Mouse (Mus musculus): ENCODE measurements at regions not wholly inside any gene's neighbourhood (a gene's known extent, or its start where the extent isn't known, plus 50 kb on each side); places are given as distances from the start of the nearest gene placed in this dataset.

- Histone ChIP-seq H3K4me3 (no peak overlapping the region), H3K27ac (no peak overlapping the region)
- no peak for TF ChIP-seq CTCF (IDR thresholded peaks at IDR 0.05)
- intact Hi-C loops (cut with DNase I), result no loop called here
- DNase-seq (ENCODE audit: extremely low spot score in 1 of 2, low spot score in 2 of 2), result no peak
Observed at GRCm38 (mm10) chrX:11708325-11708724, 380.7 kb downstream of the H2al1j start.

- TF ChIP-seq CTCF (IDR thresholded peaks at IDR 0.05), result no peak
- intact Hi-C loops (cut with DNase I), result no loop called here
- DNase-seq (ENCODE audit: extremely low spot score in 1 of 2, low spot score in 2 of 2), result peak in 1 of 2 experiments; percentile 20
- no peak overlapping the region for H3K4me3 ChIP-seq
- no peak overlapping the region for H3K27ac ChIP-seq
Observed at GRCm38 (mm10) chrX:11709326-11709725, 381.7 kb downstream of the H2al1j start.

- TF ChIP-seq CTCF (IDR thresholded peaks at IDR 0.05), result no peak
- no peak overlapping the region for H3K27ac ChIP-seq
- no peak overlapping the region for H3K4me3 ChIP-seq
- intact Hi-C loops (cut with DNase I), result no loop called here
- no peak for DNase-seq (ENCODE audit: extremely low spot score in 1 of 2, low spot score in 2 of 2)
Observed at GRCm38 (mm10) chrX:11713423-11713822, 385.8 kb downstream of the H2al1j start.

GRCm38 (mm10) chrX:11716773-11717172 lies 389.2 kb downstream of the H2al1j start:
- DNase-seq (ENCODE audit: extremely low spot score in 1 of 2, low spot score in 2 of 2), result no peak
- intact Hi-C loops (cut with DNase I), result no loop called here
- Histone ChIP-seq H3K4me3 (no peak overlapping the region), H3K27ac (no peak overlapping the region)
- TF ChIP-seq CTCF (IDR thresholded peaks at IDR 0.05), result no peak

- intact Hi-C loops (cut with DNase I), result no loop called here
- no peak for TF ChIP-seq CTCF (IDR thresholded peaks at IDR 0.05)
- no peak overlapping the region for H3K27ac ChIP-seq
- no peak overlapping the region for H3K4me3 ChIP-seq
- DNase-seq (ENCODE audit: extremely low spot score in 1 of 2, low spot score in 2 of 2), result no peak
Observed at GRCm38 (mm10) chrX:11718778-11719177, 391.2 kb downstream of the H2al1j start.

GRCm38 (mm10) chrX:11720517-11720916 lies 392.9 kb downstream of the H2al1j start:
- TF ChIP-seq CTCF (IDR thresholded peaks at IDR 0.05), result no peak
- Histone ChIP-seq H3K4me3 (no peak overlapping the region), H3K27ac (no peak overlapping the region)
- no peak for DNase-seq (ENCODE audit: extremely low spot score in 1 of 2, low spot score in 2 of 2)
- intact Hi-C loops (cut with DNase I), result no loop called here

DNA sequence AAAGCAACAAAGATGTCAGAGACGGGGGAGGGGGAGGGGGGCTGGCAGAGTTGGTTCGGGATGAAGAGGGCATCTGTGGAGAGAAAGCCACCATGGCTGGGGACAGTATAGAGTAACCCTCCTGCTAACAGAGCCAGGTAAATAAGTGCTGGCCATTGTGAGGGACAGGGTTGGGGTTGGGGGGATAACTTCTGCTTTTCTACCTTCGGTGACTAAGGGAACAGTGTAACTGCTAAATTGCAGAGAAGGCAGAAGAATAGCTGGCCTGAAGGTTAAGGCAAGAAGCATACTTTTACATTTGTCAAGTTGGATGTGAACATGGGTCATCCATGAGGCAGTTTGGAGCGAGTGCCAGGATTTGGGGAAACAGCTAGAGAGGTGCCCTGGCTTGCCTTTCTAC lies 395.1 kb downstream of the H2al1j start:
- intact Hi-C loops (cut with DNase I), result no loop called here
- DNase-seq (ENCODE audit: extremely low spot score in 1 of 2, low spot score in 2 of 2), result no peak
- TF ChIP-seq CTCF (IDR thresholded peaks at IDR 0.05), result no peak
- no peak overlapping the region for H3K27ac ChIP-seq
- H3K4me3 ChIP-seq, result no peak overlapping the region

- intact Hi-C loops (cut with DNase I), result no loop called here
- no peak for TF ChIP-seq CTCF (IDR thresholded peaks at IDR 0.05)
Observed at GRCm38 (mm10) chrX:11724718-11725117, 397.1 kb downstream of the H2al1j start.

GRCm38 (mm10) chrX:11726524-11727231 lies 399.1 kb downstream of the H2al1j start:
- DNase-seq (ENCODE audit: extremely low spot score in 1 of 2, low spot score in 2 of 2), result no peak
- Histone ChIP-seq H3K4me3 (no peak overlapping the region), H3K27ac (no peak overlapping the region)
- no peak for TF ChIP-seq CTCF (IDR thresholded peaks at IDR 0.05)
- intact Hi-C loops (cut with DNase I), result no loop called here

More at GRCm38 (mm10) chrX:11724718-11725117, 397.1 kb downstream of the H2al1j start:
- Histone ChIP-seq H3K27ac (no peak overlapping the region), H3K4me3 (no peak overlapping the region)
- DNase-seq (ENCODE audit: extremely low spot score in 1 of 2, low spot score in 2 of 2), result no peak

GRCm38 (mm10) chrX:11728481-11728880 lies 400.9 kb downstream of the H2al1j start:
- intact Hi-C loops (cut with DNase I), result no loop called here

GRCm38 (mm10) chrX:11729992-11730391 lies 402.4 kb downstream of the H2al1j start:
- H3K27ac ChIP-seq, result no peak overlapping the region
- no peak for TF ChIP-seq CTCF (IDR thresholded peaks at IDR 0.05)
- H3K4me3 ChIP-seq, result no peak overlapping the region
- no peak for DNase-seq (ENCODE audit: extremely low spot score in 1 of 2, low spot score in 2 of 2)
- intact Hi-C loops (cut with DNase I), result no loop called here

More at GRCm38 (mm10) chrX:11728481-11728880, 400.9 kb downstream of the H2al1j start:
- Histone ChIP-seq H3K27ac (no peak overlapping the region), H3K4me3 (no peak overlapping the region)
- no peak for TF ChIP-seq CTCF (IDR thresholded peaks at IDR 0.05)
- DNase-seq (ENCODE audit: extremely low spot score in 1 of 2, low spot score in 2 of 2), result no peak

DNA sequence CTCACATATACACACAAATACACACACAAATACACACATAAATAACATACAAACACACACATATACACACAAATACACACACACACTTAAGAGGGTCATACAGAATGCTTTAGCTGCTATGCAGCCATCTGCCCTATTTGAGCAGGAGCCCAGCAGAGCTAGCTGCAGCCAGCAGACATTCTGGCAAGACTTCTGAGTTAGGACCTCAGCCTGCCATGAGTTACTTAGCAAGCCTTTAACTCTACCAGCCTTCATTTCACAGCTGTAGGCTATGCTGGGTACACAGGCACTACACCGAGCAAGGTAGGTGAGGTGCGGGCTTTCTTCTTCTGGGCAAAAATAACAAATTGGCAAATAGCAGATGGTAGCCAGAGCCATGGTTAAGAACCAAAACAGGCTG lies 404.7 kb downstream of the H2al1j start:
- intact Hi-C loops (cut with DNase I), result no loop called here
- no peak for DNase-seq (ENCODE audit: extremely low spot score in 1 of 2, low spot score in 2 of 2)
- no peak overlapping the region for H3K27ac ChIP-seq
- H3K4me3 ChIP-seq, result no peak overlapping the region
- TF ChIP-seq CTCF (IDR thresholded peaks at IDR 0.05), result no peak
